Mouse (Mus musculus) telencephalon, adult 2 months (tissue): ENCODE measurements around the gene Gm21778.
"Not testable (repeated sequence)": the region's sequence is repeated elsewhere in the genome, so short reads cannot be mapped to it uniquely, and the experiment has no call there.

Experiments
- DNase-seq: peaks from one replicate; pipeline ENCODE4 v3.0.0-alpha.2; 2011; ENCODE audit warnings: low read depth, low spot score

Gene Gm21778

DNA sequence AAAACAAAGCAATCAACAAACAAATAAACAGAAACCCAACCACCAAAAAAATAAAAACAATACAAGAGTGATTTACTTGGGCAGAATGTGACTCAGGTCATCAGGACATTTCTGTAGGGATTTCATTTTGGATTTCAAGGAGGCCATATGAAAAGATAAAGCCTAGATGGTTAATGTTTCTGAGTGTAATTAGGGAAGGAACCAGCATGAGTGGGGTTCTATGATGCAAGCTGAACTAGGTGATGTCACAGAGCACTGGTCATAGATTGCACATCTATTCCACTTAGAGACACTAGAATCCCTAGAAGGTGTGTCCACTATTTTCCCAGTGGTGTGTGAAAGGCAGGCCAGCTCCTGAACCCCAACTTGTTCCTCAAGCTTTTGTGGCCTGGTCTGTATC lies at the start of gene Gm21778:
TSS of gene Gm21778 (plus strand) at position 301 of the 400 bp plus-strand sequence.
- not testable (repeated sequence) for DNase-seq
